Mouse (Mus musculus) midbrain, embryonic 12.5 days (tissue): Measurements from ENCODE around the gene Hoxa1. TPM values are rescaled to one million over a fixed set of nuclear protein-coding genes. Genes with fewer than 3 reads are reported as not detected.

ENCODE experiments used
- polyA plus RNA-seq: library from polyadenylated mRNA; unstranded; fragments of >200 nt; fragmentation: Nextera tagmentation; extraction: Ambion mirVana; gene quantifications from 2 replicates; pipeline ENCODE4 v1.2.1, GENCODE M21; 2016

Gene Hoxa1
- polyA plus RNA-seq, 1 experiment from 2014 or later = 0.83 TPM

Other genes starting within 250 kb of the Hoxa1 start
- 6.8 and 7.9 TPM in 2 replicates for gene Skap2, start 145.8 kb downstream of the Hoxa1 start, polyA plus RNA-seq
- gene Hoxa2, start 6.5 kb upstream of the Hoxa1 start, polyA plus RNA-seq = 0.13 TPM in 1 of 2 replicates, not detected in the other
- not detected in 2 replicates for gene 5730596B20Rik, start 19.2 kb upstream of the Hoxa1 start, polyA plus RNA-seq
- gene Hoxa4, start 33.4 kb upstream of the Hoxa1 start, polyA plus RNA-seq = not detected in 2 replicates
- gene Hoxa5, start 46.3 kb upstream of the Hoxa1 start, polyA plus RNA-seq = not detected in 2 replicates
- gene Hoxa6, start 50.4 kb upstream of the Hoxa1 start, polyA plus RNA-seq = not detected in 2 replicates
- 0.09 TPM in 1 of 2 replicates, not detected in the other for gene Hoxa3, start 55.0 kb upstream of the Hoxa1 start, polyA plus RNA-seq
- not detected in 2 replicates for gene Gm28308, start 55.0 kb upstream of the Hoxa1 start, polyA plus RNA-seq
- not detected in 2 replicates for gene Hoxa7, start 63.5 kb upstream of the Hoxa1 start, polyA plus RNA-seq
- gene Hoxa9, start 72.8 kb upstream of the Hoxa1 start, polyA plus RNA-seq = not detected in 2 replicates
- gene Hoxa10, start 82.5 kb upstream of the Hoxa1 start, polyA plus RNA-seq = not detected in 2 replicates
- not detected in 2 replicates for gene Hoxa11, start 87.5 kb upstream of the Hoxa1 start, polyA plus RNA-seq
- gene Hoxa13, start 102.6 kb upstream of the Hoxa1 start, polyA plus RNA-seq = not detected in 2 replicates
- 0.81 and 0.82 TPM in 2 replicates for gene Evx1, start 155.2 kb upstream of the Hoxa1 start, polyA plus RNA-seq